Mouse (Mus musculus): ENCODE measurements at regions not wholly inside any gene's neighbourhood (a gene's known extent, or its start where the extent isn't known, plus 50 kb on each side); places are given as distances from the start of the nearest gene placed in this dataset.

DNA sequence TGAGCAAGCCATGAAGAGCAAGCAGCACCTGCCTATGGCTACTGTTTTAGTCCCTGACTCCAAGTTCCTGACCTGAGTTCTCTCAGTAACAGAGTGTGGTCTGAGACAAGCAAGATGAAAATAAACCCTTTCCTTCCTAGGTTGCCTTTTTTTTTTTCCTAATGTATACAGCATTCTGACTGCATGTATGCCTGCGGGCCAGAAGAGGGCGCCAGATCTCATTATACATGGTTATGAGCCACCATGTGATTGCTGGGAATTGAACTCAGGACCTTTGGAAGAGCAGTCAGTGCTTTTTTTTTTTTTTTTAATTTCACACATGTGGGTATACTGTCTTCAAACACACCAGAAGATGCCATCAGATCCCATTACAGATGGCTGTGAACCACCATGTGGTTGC lies 69.3 kb upstream of the Usp24 start:
- Histone ChIP-seq H3K4me1 (no peaks in the 10 kb centered on the region), H3K27me3 (replicated peaks; ENCODE audit: low read depth, poor library complexity, severe bottlenecking) (no peaks in the 10 kb centered on the region), H3K9me3 (no peaks in the 10 kb centered on the region), H3K27ac (replicated peaks) (no peak overlapping the region), H3K36me3 (replicated peaks) (no peaks in the 10 kb centered on the region), H3K4me3 (no peak overlapping the region)
- no peak for DNase-seq (ENCODE audit: low spot score)
- WGBS = 72% methylated on average over 2 of the region's 2 CpGs

DNA sequence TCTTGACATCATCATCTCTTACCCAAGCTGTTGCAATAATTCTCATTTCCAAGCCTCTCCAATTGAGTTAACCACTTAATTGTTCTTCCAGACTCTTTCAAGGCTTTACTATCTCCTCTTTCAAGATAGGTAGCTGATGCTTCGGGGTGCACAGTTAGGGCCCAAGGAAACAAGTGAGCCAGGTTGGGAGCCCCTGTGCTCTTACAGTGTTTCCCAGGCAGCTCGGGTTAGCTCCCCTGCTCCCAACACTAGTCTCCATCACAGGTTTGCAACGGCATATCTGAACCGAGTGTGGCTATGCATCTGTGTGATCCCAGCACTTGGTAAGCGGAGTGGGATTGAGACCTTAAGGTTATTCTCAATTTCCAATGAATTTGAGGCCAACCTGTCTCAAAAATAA lies 68.6 kb upstream of the Usp24 start:
- Histone ChIP-seq H3K27me3 (replicated peaks; ENCODE audit: low read depth, poor library complexity, severe bottlenecking) (no peaks in the 10 kb centered on the region), H3K4me3 (no peak overlapping the region), H3K9me3 (no peaks in the 10 kb centered on the region), H3K4me1 (no peaks in the 10 kb centered on the region), H3K27ac (replicated peaks) (no peak overlapping the region), H3K36me3 (replicated peaks) (no peaks in the 10 kb centered on the region)
- no peak for DNase-seq (ENCODE audit: low spot score)
- 88% methylated on average over 5 of the region's 5 CpGs for WGBS

DNA sequence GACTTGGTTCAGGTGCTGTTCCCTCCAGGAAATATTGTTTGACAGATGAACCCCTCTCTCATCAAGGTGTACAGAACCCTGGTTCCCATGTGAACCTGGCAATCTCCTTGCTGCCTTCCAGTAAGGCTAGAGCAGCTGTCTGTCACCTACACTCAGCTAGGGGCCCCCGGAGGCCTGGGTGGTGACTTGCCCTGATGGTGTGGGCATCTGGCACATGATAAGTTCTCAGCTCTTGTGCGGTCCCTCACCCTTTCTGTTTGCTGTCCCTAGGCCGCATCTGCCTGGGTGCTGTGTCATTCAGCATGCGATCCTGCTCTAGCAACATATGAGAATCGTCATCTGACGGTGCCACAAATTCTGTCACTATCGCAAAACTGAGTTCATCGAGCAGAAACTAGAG lies 67.7 kb upstream of the Usp24 start:
- no peak overlapping the region for H3K27ac ChIP-seq (replicated peaks)
- no peaks in the 10 kb centered on the region for H3K9me3 ChIP-seq
- H3K36me3 ChIP-seq (replicated peaks) = no peaks in the 10 kb centered on the region
- H3K4me3 ChIP-seq = no peak overlapping the region
- DNase-seq (ENCODE audit: low spot score) = no peak
- no peaks in the 10 kb centered on the region for H3K27me3 ChIP-seq (replicated peaks; ENCODE audit: low read depth, poor library complexity, severe bottlenecking)
- WGBS = 92% methylated on average over 8 of the region's 8 CpGs
- H3K4me1 ChIP-seq = no peaks in the 10 kb centered on the region

DNA sequence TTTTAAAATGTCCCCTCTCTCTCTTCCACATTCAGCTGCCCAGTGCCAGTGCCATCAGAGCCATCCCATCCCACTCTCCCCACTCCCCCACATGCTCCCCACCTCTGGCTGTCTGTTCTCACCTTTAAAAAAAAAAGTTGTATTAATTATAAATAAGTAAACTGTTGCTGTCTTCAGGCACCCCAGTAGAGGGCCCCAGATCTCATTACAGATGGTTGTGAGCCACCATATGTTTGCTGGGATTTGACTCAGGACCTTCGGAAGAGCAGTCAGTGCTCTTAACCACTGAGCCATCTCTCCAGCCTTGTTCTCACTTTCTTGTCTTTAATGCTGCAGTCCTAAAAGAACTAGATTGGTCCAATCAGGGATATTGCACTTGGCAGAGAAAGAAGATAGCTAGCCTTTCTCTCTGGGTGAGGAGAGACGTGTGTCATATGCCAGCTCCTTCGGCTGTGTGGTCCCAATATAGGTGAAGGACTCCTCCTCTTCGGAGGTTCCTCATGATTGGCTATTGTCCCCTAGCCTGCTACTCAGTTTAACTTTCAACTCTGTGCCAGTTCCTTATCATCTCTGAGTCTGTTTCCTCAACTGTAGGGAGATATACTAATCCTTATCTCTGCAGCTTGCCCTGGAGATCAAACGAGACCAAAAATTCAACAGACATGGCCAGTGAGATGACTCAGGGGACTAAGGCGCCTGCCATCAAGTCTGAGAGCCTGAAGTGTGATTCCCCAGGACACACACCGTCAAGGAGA lies 66.8 kb upstream of the Usp24 start:
- no peak overlapping the region for H3K27ac ChIP-seq (replicated peaks)
- no peaks in the 10 kb centered on the region for H3K27me3 ChIP-seq (replicated peaks; ENCODE audit: low read depth, poor library complexity, severe bottlenecking)
- 83% methylated on average over 7 of the region's 7 CpGs for WGBS
- no peak for DNase-seq (ENCODE audit: low spot score)
- no peaks in the 10 kb centered on the region for H3K36me3 ChIP-seq (replicated peaks)
- no peaks in the 10 kb centered on the region for H3K4me1 ChIP-seq
- no peaks in the 10 kb centered on the region for H3K9me3 ChIP-seq
- no peak overlapping the region for H3K4me3 ChIP-seq

- DNase-seq (ENCODE audit: low spot score) = no peak
- H3K27me3 ChIP-seq (replicated peaks; ENCODE audit: low read depth, poor library complexity, severe bottlenecking) = no peaks in the 10 kb centered on the region
- no peak overlapping the region for H3K27ac ChIP-seq (replicated peaks)
- H3K4me1 ChIP-seq = no peaks in the 10 kb centered on the region
- no peaks in the 10 kb centered on the region for H3K36me3 ChIP-seq (replicated peaks)
- H3K4me3 ChIP-seq = no peak overlapping the region
- H3K9me3 ChIP-seq = no peaks in the 10 kb centered on the region
- WGBS = 92% methylated on average over 2 of the region's 2 CpGs
Observed at GRCm38 (mm10) chr4:106250048-106250447, 66.0 kb upstream of the Usp24 start.

DNA sequence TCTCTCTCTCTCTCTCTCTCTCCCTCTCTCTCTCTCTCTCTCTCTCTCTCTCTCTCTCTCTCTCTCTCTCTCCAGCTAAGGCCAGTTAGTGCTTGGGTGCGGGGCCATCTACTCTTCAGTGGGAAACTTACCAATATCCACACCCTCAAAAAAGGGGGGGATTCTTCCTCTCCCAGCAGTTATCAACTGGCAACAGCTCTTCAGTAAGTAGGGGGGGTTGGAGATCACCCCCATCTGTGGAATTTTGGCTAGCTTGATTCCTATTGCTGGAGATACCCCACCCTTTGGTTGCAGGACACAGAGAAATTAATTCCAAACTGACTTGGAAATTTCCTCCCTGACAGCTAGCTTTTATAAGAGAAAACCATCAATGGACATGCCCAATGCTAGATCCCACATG lies 64.6 kb upstream of the Usp24 start:
- WGBS = 94% methylated on average over 1 of the region's 1 CpGs
- Histone ChIP-seq H3K9me3 (no peaks in the 10 kb centered on the region), H3K4me1 (no peaks in the 10 kb centered on the region), H3K27ac (replicated peaks) (no peak overlapping the region), H3K4me3 (no peak overlapping the region), H3K27me3 (replicated peaks; ENCODE audit: low read depth, poor library complexity, severe bottlenecking) (no peaks in the 10 kb centered on the region), H3K36me3 (replicated peaks) (no peaks in the 10 kb centered on the region)
- DNase-seq (ENCODE audit: low spot score) = no peak

GRCm38 (mm10) chr4:106252946-106253345 lies 63.1 kb upstream of the Usp24 start:
- WGBS = 94% methylated on average over 6 of the region's 6 CpGs
- Histone ChIP-seq H3K36me3 (replicated peaks) (no peaks in the 10 kb centered on the region), H3K9me3 (no peaks in the 10 kb centered on the region), H3K4me3 (no peak overlapping the region), H3K27me3 (replicated peaks; ENCODE audit: low read depth, poor library complexity, severe bottlenecking) (no peaks in the 10 kb centered on the region), H3K4me1 (no peaks in the 10 kb centered on the region), H3K27ac (replicated peaks) (no peak overlapping the region)
- no peak for DNase-seq (ENCODE audit: low spot score)

DNA sequence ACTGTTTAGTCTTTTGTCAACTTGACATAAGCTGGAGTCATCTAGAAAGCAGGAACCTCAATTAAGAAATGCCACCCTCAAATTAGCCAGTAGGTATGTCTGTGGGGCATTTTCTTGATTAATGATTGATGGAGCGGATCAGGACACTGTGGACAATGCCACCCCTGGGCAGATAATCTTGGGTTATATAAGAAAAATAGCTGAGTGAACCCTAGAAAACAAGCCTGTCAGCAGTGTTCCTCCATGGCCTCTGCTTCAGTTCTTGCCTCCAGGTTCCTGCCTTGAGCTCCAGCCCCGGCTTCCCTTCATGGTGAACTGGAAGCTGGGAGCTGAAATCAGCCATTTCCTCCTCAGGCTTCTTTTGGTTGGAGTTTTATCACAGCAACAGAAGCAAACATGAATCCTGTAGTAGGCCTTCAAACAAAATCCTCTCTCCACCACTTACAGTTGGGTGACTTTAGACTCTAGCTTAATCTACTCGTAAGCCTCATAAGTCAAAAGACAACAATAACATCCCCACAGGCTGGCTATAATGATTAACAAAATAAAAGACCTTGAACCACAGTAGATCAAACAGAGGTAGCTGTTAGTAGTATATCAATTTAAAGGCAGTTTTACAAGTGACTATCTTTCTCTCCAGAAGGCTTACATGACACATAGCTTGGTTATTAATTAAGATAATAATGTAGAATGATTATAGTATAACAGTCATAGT lies 61.1 kb upstream of the Usp24 start:
- Histone ChIP-seq H3K36me3 (replicated peaks) (no peaks in the 10 kb centered on the region), H3K9me3 (no peaks in the 10 kb centered on the region), H3K4me1 (no peaks in the 10 kb centered on the region), H3K27me3 (replicated peaks; ENCODE audit: low read depth, poor library complexity, severe bottlenecking) (no peaks in the 10 kb centered on the region), H3K27ac (replicated peaks) (no peak overlapping the region), H3K4me3 (no peak overlapping the region)
- no peak for DNase-seq (ENCODE audit: low spot score)
- 88% methylated on average over 3 of the region's 3 CpGs for WGBS

- Histone ChIP-seq H3K36me3 (replicated peaks) (no peaks in the 10 kb centered on the region), H3K4me1 (no peaks in the 10 kb centered on the region), H3K9me3 (no peaks in the 10 kb centered on the region), H3K27ac (replicated peaks) (no peak overlapping the region), H3K4me3 (no peak overlapping the region), H3K27me3 (replicated peaks; ENCODE audit: low read depth, poor library complexity, severe bottlenecking) (no peaks in the 10 kb centered on the region)
- no peak for DNase-seq (ENCODE audit: low spot score)
Observed at GRCm38 (mm10) chr4:106255959-106256609, 59.9 kb upstream of the Usp24 start.

DNA sequence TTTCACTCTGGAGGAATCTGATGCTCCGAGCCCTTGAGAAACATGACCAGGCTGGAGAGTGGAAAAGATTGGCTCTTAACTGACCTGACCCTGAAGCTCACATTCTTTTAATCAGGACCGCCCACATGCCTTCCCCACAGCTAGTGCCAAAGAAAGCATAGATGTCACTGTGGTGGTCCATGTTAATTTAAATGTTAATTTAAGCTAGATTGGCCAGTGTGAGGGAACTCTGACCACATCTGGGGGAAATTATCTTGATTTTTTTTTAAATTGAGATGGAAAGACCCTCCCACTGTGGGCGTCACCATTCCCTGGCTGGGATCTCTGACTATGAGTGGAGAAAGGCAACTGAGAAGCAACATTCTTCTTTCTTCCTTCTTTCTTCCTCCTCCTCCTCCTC lies 54.6 kb upstream of the Usp24 start:
- no peak for DNase-seq (ENCODE audit: low spot score)
- H3K9me3 ChIP-seq = no peaks in the 10 kb centered on the region
- 70% methylated on average over 3 of the region's 3 CpGs for WGBS
- no peak overlapping the region for H3K27ac ChIP-seq (replicated peaks)
- no peak overlapping the region for H3K4me3 ChIP-seq
- no peaks in the 10 kb centered on the region for H3K36me3 ChIP-seq (replicated peaks)
- no peaks in the 10 kb centered on the region for H3K4me1 ChIP-seq
- H3K27me3 ChIP-seq (replicated peaks; ENCODE audit: low read depth, poor library complexity, severe bottlenecking) = no peaks in the 10 kb centered on the region

DNA sequence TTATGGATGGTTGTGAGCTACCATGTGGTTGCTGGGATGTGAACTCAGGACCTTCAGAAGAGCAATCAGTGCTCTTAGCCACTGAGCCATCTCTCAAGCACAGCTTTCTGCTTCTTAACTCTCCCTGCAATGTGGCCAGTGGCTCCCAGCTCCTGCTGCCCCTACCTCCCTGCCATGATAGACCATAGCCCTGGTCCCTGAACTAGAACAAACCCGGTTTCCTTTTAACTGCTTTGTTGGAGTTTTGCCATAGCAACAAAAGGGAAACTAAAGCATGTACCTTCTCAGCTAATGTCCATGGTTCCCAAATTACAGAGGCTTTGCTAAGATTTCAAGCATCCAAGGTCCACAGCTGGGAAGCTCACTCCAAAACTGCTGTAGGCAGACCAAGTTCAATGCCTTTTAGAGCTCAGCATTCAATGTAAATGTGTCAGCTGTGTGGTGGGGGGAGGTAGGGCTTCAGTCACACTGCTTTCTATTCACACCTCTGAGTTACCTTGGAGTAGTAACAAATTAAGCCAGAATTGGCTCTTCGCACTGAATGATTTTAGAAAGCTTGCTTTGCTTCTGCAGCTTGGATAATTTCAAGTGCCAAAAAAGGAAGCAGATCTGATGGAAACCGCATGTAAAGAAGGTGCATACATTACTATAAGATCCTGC lies 54.0 kb upstream of the Usp24 start:
- WGBS = 82% methylated on average over 3 of the region's 3 CpGs
- H3K4me1 ChIP-seq = no peaks in the 10 kb centered on the region
- no peak overlapping the region for H3K27ac ChIP-seq (replicated peaks)
- no peaks in the 10 kb centered on the region for H3K9me3 ChIP-seq
- DNase-seq (ENCODE audit: low spot score) = no peak
- no peak overlapping the region for H3K4me3 ChIP-seq
- H3K27me3 ChIP-seq (replicated peaks; ENCODE audit: low read depth, poor library complexity, severe bottlenecking) = no peaks in the 10 kb centered on the region
- H3K36me3 ChIP-seq (replicated peaks) = no peaks in the 10 kb centered on the region

DNA sequence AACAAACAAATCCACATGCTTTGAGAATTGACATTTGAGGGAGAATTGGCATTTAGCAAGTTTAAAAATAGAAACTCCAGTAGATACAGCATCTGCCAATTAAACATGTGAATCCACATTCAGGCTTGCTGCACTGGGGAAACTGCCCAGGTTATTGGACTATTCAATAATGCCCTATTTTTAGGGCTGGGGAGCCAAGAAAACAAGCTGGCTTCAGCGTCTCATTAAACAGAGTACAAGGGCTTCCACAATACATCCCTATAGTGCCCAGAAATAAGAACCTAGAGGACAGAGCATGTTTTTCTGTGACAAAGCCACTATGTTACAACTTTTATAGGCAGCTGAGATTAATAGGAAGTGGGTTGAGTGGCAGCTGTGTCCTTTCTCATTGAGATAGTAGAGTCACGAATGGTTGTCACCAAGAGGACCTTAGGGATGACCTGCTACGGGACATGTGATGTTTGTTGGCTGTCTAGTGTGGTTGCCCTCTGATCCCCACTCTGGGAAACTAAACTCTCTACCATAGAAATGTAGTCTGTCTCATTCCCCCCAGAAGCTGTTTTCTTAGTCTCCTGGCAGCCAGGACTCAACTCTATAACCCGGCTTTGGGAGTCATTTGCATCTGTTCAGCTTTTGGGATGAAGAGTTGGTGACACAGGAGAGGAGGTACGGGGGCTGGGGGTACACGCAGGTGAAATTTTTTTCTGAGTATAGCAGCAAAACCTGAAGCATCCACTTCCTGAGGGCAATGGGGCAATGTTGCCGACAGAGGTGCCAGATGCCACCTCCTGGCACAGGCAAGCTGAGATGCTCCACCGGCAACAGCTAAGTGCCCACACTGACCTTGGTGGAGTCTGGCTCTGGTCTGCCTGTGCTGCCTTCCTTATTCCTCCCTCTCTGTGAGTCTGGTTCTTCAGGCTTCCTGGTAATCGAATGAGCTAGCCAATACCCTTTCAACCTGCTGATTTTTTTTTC lies 53.0 kb upstream of the Usp24 start:
- WGBS = 84% methylated on average over 9 of the region's 9 CpGs
- no peak for DNase-seq (ENCODE audit: low spot score)
- Histone ChIP-seq H3K9me3 (no peaks in the 10 kb centered on the region), H3K27ac (replicated peaks) (no peak overlapping the region), H3K4me3 (no peak overlapping the region), H3K4me1 (no peaks in the 10 kb centered on the region), H3K27me3 (replicated peaks; ENCODE audit: low read depth, poor library complexity, severe bottlenecking) (no peaks in the 10 kb centered on the region), H3K36me3 (replicated peaks) (no peaks in the 10 kb centered on the region)
